Mouse (Mus musculus): ENCODE data around the gene Pigx. TPM values are rescaled to one million over a fixed set of nuclear protein-coding genes. Genes with fewer than 3 reads are reported as not detected.

Pigx gene
- polyA plus RNA-seq, 1 experiment from 2014 or later = 91.8 TPM

Other genes starting within 250 kb of the Pigx start
- gene Meltf, start 220.9 kb downstream of the Pigx start, polyA plus RNA-seq (2015; fragmentation: Nextera tagmentation; extraction: Ambion mirVana) = 1.4 and 2.3 TPM in 2 replicates
- gene Pigz, start 165.9 kb downstream of the Pigx start, polyA plus RNA-seq (2015; fragmentation: Nextera tagmentation; extraction: Ambion mirVana) = 0.51 and 0.72 TPM in 2 replicates
- gene 0610012G03Rik, start 151.2 kb downstream of the Pigx start, polyA plus RNA-seq (2015; fragmentation: Nextera tagmentation; extraction: Ambion mirVana) = 88.0 and 94.6 TPM in 2 replicates
- gene Ncbp2, start 151.2 kb downstream of the Pigx start, polyA plus RNA-seq (2015; fragmentation: Nextera tagmentation; extraction: Ambion mirVana) = 94.6 and 95.5 TPM in 2 replicates
- 11.3 and 13.8 TPM in 2 replicates for gene Senp5, start 96.5 kb downstream of the Pigx start, polyA plus RNA-seq (2015; fragmentation: Nextera tagmentation; extraction: Ambion mirVana)
- gene Pak2, start 20.4 kb downstream of the Pigx start, polyA plus RNA-seq (2015; fragmentation: Nextera tagmentation; extraction: Ambion mirVana) = 33.6 and 36.6 TPM in 2 replicates
- 26.6 and 27.8 TPM in 2 replicates for gene Cep19, start 60 bp upstream of the Pigx start, polyA plus RNA-seq (2015; fragmentation: Nextera tagmentation; extraction: Ambion mirVana)
- 16.3 and 19.5 TPM in 2 replicates for gene Nrros, start 65.9 kb upstream of the Pigx start, polyA plus RNA-seq (2015; fragmentation: Nextera tagmentation; extraction: Ambion mirVana)
- 0.30 and 0.33 TPM in 2 replicates for gene Bex6, start 80.1 kb upstream of the Pigx start, polyA plus RNA-seq (2015; fragmentation: Nextera tagmentation; extraction: Ambion mirVana)
- 12.2 and 14.1 TPM in 2 replicates for gene Fbxo45, start 147.4 kb upstream of the Pigx start, polyA plus RNA-seq (2015; fragmentation: Nextera tagmentation; extraction: Ambion mirVana)
- gene Wdr53, start 147.5 kb upstream of the Pigx start, polyA plus RNA-seq (2015; fragmentation: Nextera tagmentation; extraction: Ambion mirVana) = 18.3 and 21.3 TPM in 2 replicates
- 0.09 TPM in 1 of 2 replicates, not detected in the other for gene Smco1, start 171.7 kb upstream of the Pigx start, polyA plus RNA-seq (2015; fragmentation: Nextera tagmentation; extraction: Ambion mirVana)
- gene Rnf168, start 177.7 kb upstream of the Pigx start, polyA plus RNA-seq (2015; fragmentation: Nextera tagmentation; extraction: Ambion mirVana) = 32.6 and 33.6 TPM in 2 replicates
- gene Ubxn7, start 232.5 kb upstream of the Pigx start, polyA plus RNA-seq (2015; fragmentation: Nextera tagmentation; extraction: Ambion mirVana) = 20.6 and 22.3 TPM in 2 replicates

Data from stomach, embryonic 15.5 days (tissue).